Mouse (Mus musculus) urinary bladder, postnatal 10 days (tissue): ENCODE results near the gene Exoc7.

Experiments used
- DNase-seq: peaks from one replicate; pipeline ENCODE4 v3.0.0; 2022; ENCODE audit warnings: low spot score

The Exoc7 gene

DNA sequence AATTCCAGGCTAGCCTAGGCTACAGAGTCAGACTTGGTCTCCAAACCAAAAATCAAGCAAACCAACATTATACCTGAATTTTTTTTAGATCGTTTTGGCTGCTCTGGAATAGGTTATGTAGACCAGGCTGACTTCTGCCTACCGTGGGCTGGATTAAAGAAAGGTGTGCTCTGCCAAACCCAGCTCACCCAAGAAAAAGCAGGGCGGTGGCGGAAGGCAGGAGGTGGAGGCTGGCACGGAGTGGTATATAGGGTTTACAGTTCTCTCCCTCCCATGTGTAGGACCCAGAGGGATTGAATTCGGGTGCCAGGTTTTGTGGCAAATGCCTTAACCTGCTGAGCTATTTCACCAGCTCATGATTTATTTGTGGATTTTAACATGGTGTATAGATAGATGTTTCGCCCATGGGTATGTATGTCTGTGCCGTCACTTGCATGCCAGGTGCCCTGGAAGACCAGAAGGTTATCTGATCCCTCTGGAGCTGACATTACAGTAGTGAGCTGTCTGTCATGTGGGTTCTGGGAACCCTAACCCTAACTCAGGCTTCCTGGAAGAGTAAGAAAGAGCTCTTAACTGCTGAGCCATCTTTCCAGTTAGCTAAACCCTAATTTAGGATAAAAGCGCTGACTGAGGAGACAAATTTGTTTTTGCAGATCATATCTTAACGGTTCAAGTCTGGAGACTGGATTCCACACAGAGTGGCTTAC, at the start of gene Exoc7:
Gene Exoc7, minus strand, starts transcription at position 215 of the 707 bp plus-strand sequence.
- DNase-seq = no peak

DNA sequence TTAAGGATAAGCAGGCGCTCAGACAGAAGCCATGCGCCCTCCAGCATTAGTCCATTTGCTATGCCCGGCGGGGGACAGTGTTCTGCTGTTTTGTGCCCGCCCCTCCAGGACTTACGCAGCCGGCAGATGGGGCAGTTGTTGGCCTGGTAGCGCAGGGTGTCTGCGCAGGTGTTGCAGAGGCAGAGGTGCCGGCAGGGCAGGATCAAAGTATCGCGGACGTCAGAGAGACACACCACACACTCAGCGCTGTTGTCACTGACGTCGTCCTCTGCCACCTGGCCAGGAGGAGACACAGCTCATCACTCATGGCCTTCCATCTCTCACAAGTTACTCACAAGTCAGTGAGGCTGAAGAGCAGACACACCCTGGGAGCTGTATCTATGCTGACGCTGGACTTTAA, 47.5 kb upstream of the Exoc7 start:
- no peak for DNase-seq

DNA sequence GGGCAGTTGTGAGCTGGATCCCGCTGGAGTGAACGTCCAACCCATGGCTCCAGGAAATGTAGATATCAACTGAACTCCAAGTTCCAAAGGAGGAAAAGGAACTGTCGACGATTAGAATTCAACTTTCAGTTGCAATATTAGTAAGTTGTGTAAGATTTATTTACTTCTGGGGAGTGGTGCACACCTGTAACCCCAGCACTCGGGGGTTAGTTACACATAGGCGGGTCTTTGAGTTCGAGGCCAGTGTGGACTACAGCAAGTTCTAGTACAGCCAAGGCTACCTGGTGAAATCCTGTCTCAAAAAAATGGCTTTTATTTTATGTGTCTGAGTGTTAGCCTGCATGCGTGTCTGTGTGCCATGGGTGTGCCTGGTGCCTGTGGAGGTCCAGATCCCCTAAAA, 46.5 kb upstream of the Exoc7 start:
- DNase-seq = no peak

GRCm38 (mm10) chr11:116351294-116351693, 44.3 kb upstream of the Exoc7 start:
- DNase-seq = no peak

GRCm38 (mm10) chr11:116347955-116348354, 40.9 kb upstream of the Exoc7 start:
- DNase-seq = no peak

GRCm38 (mm10) chr11:116347012-116347411, 40.0 kb upstream of the Exoc7 start:
- DNase-seq = no peak

DNA sequence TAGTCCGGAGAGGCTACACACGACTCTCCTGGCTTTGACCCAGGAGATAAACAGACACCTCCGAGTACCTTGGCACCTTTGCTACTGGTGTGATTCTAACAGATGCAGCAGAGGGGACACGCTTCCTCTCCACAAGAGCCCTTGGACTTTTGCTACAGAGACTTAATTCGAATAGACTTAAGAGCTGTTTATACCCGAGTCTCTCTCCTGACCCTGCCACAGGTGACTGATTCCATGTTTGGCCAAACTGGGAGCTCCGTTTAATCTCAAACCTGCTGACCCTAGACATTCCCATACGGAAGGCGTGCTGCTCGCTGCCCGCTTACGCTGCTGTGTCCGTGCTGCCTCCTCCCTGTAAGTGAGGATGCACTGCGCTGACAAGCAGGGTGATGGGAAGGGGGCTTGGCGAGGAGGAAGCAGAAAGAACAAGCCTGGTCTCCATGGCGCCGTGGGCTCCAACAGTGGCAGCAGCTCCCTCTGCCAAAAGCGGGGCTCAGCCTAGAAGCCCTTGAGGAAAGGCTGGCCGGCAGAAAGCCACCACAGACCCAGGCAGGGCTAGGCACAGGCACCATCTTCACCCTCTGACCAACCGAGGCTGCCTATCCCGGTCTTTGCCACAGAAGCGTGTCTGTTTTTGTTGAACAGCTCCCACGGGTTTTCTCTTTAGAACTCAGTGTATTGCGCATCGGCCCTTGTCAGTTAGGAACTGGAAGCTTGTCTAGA, 35.2 kb upstream of the Exoc7 start:
- DNase-seq = no peak

DNA sequence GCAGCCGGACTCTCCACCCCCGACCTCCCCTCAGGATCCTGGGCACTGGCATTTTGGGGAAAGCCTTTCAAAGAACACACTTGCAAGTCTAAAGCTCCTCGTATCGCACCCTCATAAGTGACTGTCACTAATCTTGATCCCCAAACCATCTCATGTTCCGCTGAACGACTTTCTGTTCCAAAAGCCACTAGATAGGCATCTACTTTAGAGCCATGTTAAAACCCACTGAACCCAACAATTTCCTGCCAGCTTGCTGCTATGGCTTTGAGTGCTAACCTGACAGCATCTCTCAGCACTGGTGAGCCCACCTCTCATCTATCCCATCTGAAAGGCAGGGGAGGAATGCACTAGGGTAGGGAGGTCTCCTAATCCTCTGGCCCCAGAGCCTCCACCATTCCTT, 30.5 kb upstream of the Exoc7 start:
- DNase-seq = no peak

DNA sequence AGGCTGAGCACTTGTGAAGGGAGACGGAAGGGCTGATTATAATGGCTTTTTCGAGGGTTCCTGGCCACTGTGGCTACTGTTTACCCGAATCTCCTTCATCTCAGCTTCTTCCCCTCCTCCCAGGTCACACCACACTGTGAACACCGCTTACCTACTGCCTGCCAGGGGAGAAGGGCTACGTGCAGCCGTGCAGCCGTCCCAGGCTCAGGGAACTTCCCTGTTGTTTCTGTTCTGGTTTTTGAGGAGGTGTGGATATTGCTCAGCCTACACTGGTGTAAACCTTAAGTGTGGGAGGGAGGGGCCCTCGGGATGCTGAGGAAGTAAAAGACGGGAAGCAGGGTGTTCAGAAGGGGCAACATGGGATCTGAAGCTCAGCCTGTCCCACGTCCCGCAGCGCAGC, 30.0 kb upstream of the Exoc7 start:
- no peak for DNase-seq

GRCm38 (mm10) chr11:116336393-116336792, 29.4 kb upstream of the Exoc7 start:
- no peak for DNase-seq

GRCm38 (mm10) chr11:116335244-116336036, 28.4 kb upstream of the Exoc7 start, which contains the start of gene Foxj1:
Foxj1 (minus strand) TSS chr11:116335399.
- peak; percentile 83 for DNase-seq

DNA sequence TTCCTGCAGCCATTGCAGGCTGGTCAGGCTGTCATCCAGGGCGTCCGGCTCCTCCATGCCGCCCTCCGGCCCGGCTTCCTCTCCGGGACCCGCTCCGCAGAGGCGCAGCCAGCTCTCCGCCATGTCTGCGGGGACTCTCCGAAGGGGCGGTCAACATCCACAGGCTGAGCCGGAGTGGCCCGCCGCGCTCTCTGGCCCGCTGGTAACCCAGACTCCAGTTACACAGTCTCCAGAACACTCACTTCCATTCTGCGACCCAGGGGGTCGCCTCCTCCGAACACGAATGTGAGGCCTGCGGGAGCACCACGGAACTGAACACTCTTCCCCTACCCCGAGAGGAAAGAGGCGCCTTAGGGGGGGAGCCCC, 27.4 kb upstream of the Exoc7 start:
- DNase-seq = no peak

- DNase-seq = no peak
These were observed 26.7 kb upstream of the Exoc7 start for GRCm38 (mm10) chr11:116333526-116334416.

DNA sequence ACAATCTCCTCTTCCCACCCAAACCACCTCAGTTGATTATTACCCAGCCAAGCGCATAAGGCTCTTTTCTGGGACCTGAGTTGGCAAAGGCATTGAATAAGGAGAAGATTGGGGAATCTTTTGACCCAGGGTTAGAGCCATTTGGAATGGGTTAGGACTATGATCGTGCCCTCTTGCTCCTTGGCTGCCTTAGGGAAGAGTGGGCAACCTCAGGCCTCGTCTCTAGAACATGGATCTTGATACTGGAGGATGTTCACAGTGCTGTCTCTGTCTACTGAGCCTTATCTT, 25.9 kb upstream of the Exoc7 start:
- DNase-seq = no peak

DNA sequence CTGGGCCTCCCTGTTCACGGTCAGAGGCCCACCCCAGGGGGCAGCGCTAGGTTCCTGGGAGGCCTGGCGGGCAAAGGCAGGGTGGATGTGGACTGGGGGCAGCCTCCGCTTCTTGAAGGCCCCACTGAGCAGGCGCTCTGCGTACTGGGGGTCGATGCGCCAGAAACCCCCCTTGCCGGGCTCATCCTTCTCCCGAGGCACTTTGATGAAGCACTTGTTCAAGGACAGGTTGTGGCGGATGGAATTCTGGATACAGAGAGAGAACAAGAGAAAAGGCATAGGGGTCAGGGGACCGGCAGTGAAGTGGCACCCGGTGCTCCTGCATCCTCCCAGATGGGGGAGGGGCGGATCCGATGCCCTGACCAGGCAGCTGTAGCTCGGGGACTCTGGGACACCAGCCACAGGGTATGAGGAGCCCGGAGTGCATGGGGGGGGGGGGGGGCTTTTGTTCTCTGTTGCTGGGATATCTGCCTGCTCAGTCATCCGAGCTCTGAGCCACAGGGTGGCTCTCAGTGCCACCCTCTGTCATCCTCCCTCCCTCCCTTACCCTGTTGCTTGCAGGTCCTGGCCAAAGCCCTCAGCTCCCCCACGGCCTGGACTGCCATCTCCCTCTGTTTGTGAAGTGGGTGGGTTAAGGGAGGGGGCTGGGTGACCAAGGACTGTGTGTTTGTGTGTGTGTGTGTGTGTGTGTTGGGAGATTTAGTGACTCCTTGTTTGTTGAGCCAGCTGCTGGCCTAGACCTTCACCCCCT, 25.4 kb upstream of the Exoc7 start:
- no peak for DNase-seq

DNA sequence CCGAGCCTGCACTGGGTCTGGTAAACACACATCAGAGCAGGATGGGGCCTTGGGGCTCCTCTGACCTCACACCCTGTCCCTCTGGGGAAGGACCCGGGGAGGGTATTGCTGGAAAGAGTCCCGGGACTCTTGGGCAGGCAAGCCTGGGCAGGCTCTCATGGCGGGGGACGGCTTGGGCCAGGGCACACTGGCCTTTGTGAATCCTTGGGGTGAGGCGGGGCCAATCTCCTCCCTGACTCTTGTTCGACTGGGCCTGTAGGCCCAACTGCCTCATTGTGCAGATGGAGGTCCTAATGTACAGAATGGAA, 23.1 kb upstream of the Exoc7 start:
- DNase-seq = no peak

DNA sequence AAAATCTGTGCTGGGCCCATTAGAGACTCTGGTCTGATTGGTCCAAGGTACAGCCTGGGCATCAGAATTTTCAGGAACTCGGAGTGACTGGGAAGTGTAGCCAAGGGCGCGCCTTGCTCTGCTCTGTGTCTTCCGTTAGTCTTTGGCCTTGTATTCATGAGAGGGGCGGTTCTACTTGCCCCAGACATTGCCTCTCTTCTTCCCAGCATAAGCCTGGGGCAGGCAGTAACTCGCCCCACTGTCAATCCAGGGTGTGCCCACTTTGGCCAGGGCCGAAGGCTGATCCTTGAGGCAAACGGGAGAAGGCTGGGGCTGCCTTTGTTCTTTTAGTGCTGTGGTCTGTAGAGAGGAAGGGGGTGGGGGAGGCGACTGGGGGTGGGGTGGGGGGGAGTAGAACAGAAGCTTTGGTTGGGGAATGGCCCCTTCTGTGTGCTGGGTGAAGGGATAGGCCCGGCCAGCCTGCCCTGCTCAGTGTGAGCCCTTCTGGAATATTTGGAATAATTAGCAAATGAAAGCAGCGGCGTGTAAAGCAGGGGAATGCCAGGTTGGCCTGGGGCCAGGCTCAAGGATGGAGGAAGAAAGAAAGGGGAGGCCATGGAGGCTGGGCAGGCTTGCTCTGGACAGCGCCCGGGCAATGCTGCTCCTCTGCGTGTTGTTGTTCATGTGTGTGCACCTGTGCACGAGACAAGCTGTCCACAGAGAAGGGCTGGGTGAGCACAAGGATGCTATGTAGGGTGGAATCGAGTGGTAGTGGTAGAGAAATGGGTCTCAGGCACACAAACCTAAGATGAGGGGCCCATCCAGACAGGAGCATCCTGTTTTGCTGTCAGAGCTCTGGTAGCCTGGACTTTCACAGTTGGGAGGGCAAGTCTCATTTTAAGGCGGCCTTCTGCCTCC, 22.5 kb upstream of the Exoc7 start:
- DNase-seq = no peak

- DNase-seq = no peak
These were observed 20.1 kb upstream of the Exoc7 start for GRCm38 (mm10) chr11:116326963-116327603.

GRCm38 (mm10) chr11:116318719-116319659, 12.0 kb upstream of the Exoc7 start:
- DNase-seq = peak; percentile 86
